Mouse (Mus musculus): Measurements from ENCODE around the gene Galnt6. TPM values are rescaled to one million over a fixed set of nuclear protein-coding genes. Genes with fewer than 3 reads are reported as not detected.
"Not testable (repeated sequence)": the region's sequence is repeated elsewhere in the genome, so short reads cannot be mapped to it uniquely, and the experiment has no call there.

Gene Galnt6
- 0.04 TPM in 1 of 2 replicates, not detected in the other for polyA plus RNA-seq (2014; fragmentation: Nextera tagmentation; extraction: Ambion mirVana)

GRCm38 (mm10) chr15:100729281-100729985 is at the start of gene Galnt6:
Gene Galnt6, minus strand, starts transcription at chr15:100729376.
- 0 out of 2 replicates have a peak, but pooled peaks have one; percentile 52 for ATAC-seq (ENCODE audit: low FRiP score)
- H3K4me3 ChIP-seq (ENCODE audit: low read depth, low read length), result peak within 1 kb of the TSS; percentile 34
- 5% methylated on average over 57 of the region's 57 CpGs for WGBS
- no peaks in the 10 kb centered on the region for H3K36me3 ChIP-seq (ENCODE audit: control insufficient read depth, insufficient read depth, low read length)
- DNase-seq (ENCODE audit: low spot score, missing footprints), result peak; percentile 93
- H3K9me3 ChIP-seq (ENCODE audit: control insufficient read depth, low read length), result no peaks in the 10 kb centered on the region
- no peak within 1 kb of the TSS for H3K27ac ChIP-seq (ENCODE audit: low read depth, low read length)
- peak within 1 kb of the TSS; percentile 40 for H3K9ac ChIP-seq (ENCODE audit: low read length)
- peaks cover 9% of the 10 kb centered on the region for H3K4me1 ChIP-seq (ENCODE audit: control insufficient read depth, insufficient read depth, low read length)
- H3K4me2 ChIP-seq, result peak within 1 kb of the TSS; percentile 52
- peaks cover 36% of the 10 kb centered on the region for H3K27me3 ChIP-seq (ENCODE audit: control insufficient read depth, insufficient read depth, low read length)

GRCm38 (mm10) chr15:100777020-100778016 is 48.1 kb upstream of the Galnt6 start:
- Histone ChIP-seq H3K27me3 (ENCODE audit: control insufficient read depth, insufficient read depth, low read length) (no peaks in the 10 kb centered on the region), H3K4me2 (no peak overlapping the region), H3K27ac (ENCODE audit: low read depth, low read length) (no peak overlapping the region), H3K4me1 (ENCODE audit: control insufficient read depth, insufficient read depth, low read length) (no peaks in the 10 kb centered on the region; the same call in 1 of the 2 replicates), H3K36me3 (ENCODE audit: control insufficient read depth, insufficient read depth, low read length) (no peaks in the 10 kb centered on the region), H3K9ac (ENCODE audit: low read length) (no peak overlapping the region), H3K9me3 (ENCODE audit: control insufficient read depth, low read length) (no peaks in the 10 kb centered on the region), H3K4me3 (ENCODE audit: low read depth, low read length) (no peak overlapping the region)
- no peak for ATAC-seq (ENCODE audit: low FRiP score)
- peak; percentile 73 for DNase-seq (ENCODE audit: low spot score, missing footprints)
- WGBS, result 77% methylated on average over 32 of the region's 32 CpGs

- no peaks in the 10 kb centered on the region; the same call in 1 of the 2 replicates for H3K4me1 ChIP-seq (ENCODE audit: control insufficient read depth, insufficient read depth, low read length)
- H3K4me3 ChIP-seq (ENCODE audit: low read depth, low read length), result no peak overlapping the region
- DNase-seq (ENCODE audit: low spot score, missing footprints) (peak; percentile 56), ATAC-seq (ENCODE audit: low FRiP score) (no peak)
- H3K4me2 ChIP-seq, result no peak overlapping the region
- H3K27me3 ChIP-seq (ENCODE audit: control insufficient read depth, insufficient read depth, low read length), result no peaks in the 10 kb centered on the region
- H3K9me3 ChIP-seq (ENCODE audit: control insufficient read depth, low read length), result no peaks in the 10 kb centered on the region
- H3K36me3 ChIP-seq (ENCODE audit: control insufficient read depth, insufficient read depth, low read length), result no peaks in the 10 kb centered on the region
- 96% methylated on average over 3 of the region's 3 CpGs for WGBS
- no peak overlapping the region for H3K27ac ChIP-seq (ENCODE audit: low read depth, low read length)
- H3K9ac ChIP-seq (ENCODE audit: low read length), result no peak overlapping the region
These were observed 47.2 kb upstream of the Galnt6 start for GRCm38 (mm10) chr15:100776424-100776823.

- DNase-seq (ENCODE audit: low spot score, missing footprints), result peak; percentile 81
- Histone ChIP-seq H3K4me1 (ENCODE audit: control insufficient read depth, insufficient read depth, low read length) (no peaks in the 10 kb centered on the region; the same call in 1 of the 2 replicates), H3K9ac (ENCODE audit: low read length) (no peak overlapping the region), H3K4me2 (no peak overlapping the region), H3K4me3 (ENCODE audit: low read depth, low read length) (no peak overlapping the region), H3K27ac (ENCODE audit: low read depth, low read length) (no peak overlapping the region), H3K36me3 (ENCODE audit: control insufficient read depth, insufficient read depth, low read length) (no peaks in the 10 kb centered on the region), H3K9me3 (ENCODE audit: control insufficient read depth, low read length) (no peaks in the 10 kb centered on the region), H3K27me3 (ENCODE audit: control insufficient read depth, insufficient read depth, low read length) (no peaks in the 10 kb centered on the region)
- no peak for ATAC-seq (ENCODE audit: low FRiP score)
- 58% methylated on average over 19 of the region's 19 CpGs for WGBS
These were observed 46.3 kb upstream of the Galnt6 start for GRCm38 (mm10) chr15:100775189-100776166.

GRCm38 (mm10) chr15:100773859-100774258 is 44.7 kb upstream of the Galnt6 start:
- H3K36me3 ChIP-seq (ENCODE audit: control insufficient read depth, insufficient read depth, low read length); ATAC-seq (ENCODE audit: low FRiP score); H3K9ac ChIP-seq (ENCODE audit: low read length); H3K4me3 ChIP-seq (ENCODE audit: low read depth, low read length); H3K27ac ChIP-seq (ENCODE audit: low read depth, low read length); DNase-seq (ENCODE audit: low spot score, missing footprints); H3K27me3 ChIP-seq (ENCODE audit: control insufficient read depth, insufficient read depth, low read length); H3K4me2 ChIP-seq; H3K4me1 ChIP-seq (ENCODE audit: control insufficient read depth, insufficient read depth, low read length); H3K9me3 ChIP-seq (ENCODE audit: control insufficient read depth, low read length): not testable (repeated sequence)
- WGBS, result 94% methylated on average over 6 of the region's 6 CpGs

- Histone ChIP-seq H3K4me2 (no peak overlapping the region), H3K4me1 (ENCODE audit: control insufficient read depth, insufficient read depth, low read length) (no peaks in the 10 kb centered on the region), H3K27ac (ENCODE audit: low read depth, low read length) (no peak overlapping the region), H3K27me3 (ENCODE audit: control insufficient read depth, insufficient read depth, low read length) (no peaks in the 10 kb centered on the region), H3K9ac (ENCODE audit: low read length) (no peak overlapping the region), H3K4me3 (ENCODE audit: low read depth, low read length) (no peak overlapping the region), H3K36me3 (ENCODE audit: control insufficient read depth, insufficient read depth, low read length) (no peaks in the 10 kb centered on the region), H3K9me3 (ENCODE audit: control insufficient read depth, low read length) (no peaks in the 10 kb centered on the region)
- DNase-seq (ENCODE audit: low spot score, missing footprints), result no peak
- no peak for ATAC-seq (ENCODE audit: low FRiP score)
- WGBS, result 94% methylated on average over 4 of the region's 4 CpGs
These were observed 43.5 kb upstream of the Galnt6 start for GRCm38 (mm10) chr15:100772685-100773084.

- Histone ChIP-seq H3K9ac (ENCODE audit: low read length) (no peak overlapping the region), H3K4me1 (ENCODE audit: control insufficient read depth, insufficient read depth, low read length) (no peaks in the 10 kb centered on the region), H3K4me2 (no peak overlapping the region), H3K9me3 (ENCODE audit: control insufficient read depth, low read length) (no peaks in the 10 kb centered on the region), H3K27ac (ENCODE audit: low read depth, low read length) (no peak overlapping the region), H3K36me3 (ENCODE audit: control insufficient read depth, insufficient read depth, low read length) (no peaks in the 10 kb centered on the region), H3K4me3 (ENCODE audit: low read depth, low read length) (no peak overlapping the region), H3K27me3 (ENCODE audit: control insufficient read depth, insufficient read depth, low read length) (no peaks in the 10 kb centered on the region)
- DNase-seq (ENCODE audit: low spot score, missing footprints) (peak; percentile 37), ATAC-seq (ENCODE audit: low FRiP score) (no peak)
- 94% methylated on average over 5 of the region's 5 CpGs for WGBS
These were observed 41.2 kb upstream of the Galnt6 start for GRCm38 (mm10) chr15:100770338-100770737.

- not testable (repeated sequence) for H3K27ac ChIP-seq (ENCODE audit: low read depth, low read length); H3K4me1 ChIP-seq (ENCODE audit: control insufficient read depth, insufficient read depth, low read length); H3K9ac ChIP-seq (ENCODE audit: low read length); DNase-seq (ENCODE audit: low spot score, missing footprints); H3K9me3 ChIP-seq (ENCODE audit: control insufficient read depth, low read length); H3K27me3 ChIP-seq (ENCODE audit: control insufficient read depth, insufficient read depth, low read length); H3K4me3 ChIP-seq (ENCODE audit: low read depth, low read length); H3K36me3 ChIP-seq (ENCODE audit: control insufficient read depth, insufficient read depth, low read length); ATAC-seq (ENCODE audit: low FRiP score); H3K4me2 ChIP-seq
- 94% methylated on average over 4 of the region's 4 CpGs for WGBS
These were observed 39.8 kb upstream of the Galnt6 start for GRCm38 (mm10) chr15:100769023-100769422.

Data from midbrain, embryonic 11.5 days (tissue).